Mouse (Mus musculus): ENCODE results near the gene Ap2a1. TPM values are rescaled to one million over a fixed set of nuclear protein-coding genes. Genes with fewer than 3 reads are reported as not detected.
"Not testable (repeated sequence)": the region's sequence is repeated elsewhere in the genome, so short reads cannot be mapped to it uniquely, and the experiment has no call there.

The Ap2a1 gene
- polyA plus RNA-seq, 1 experiment from 2014 or later: 85.0 TPM

- Histone ChIP-seq H3K4me3 (ENCODE audit: low read depth, low read length) (no peak overlapping the region), H3K36me3 (ENCODE audit: control insufficient read depth, insufficient read depth, low read length) (peaks cover 26% of the 10 kb centered on the region), H3K27ac (ENCODE audit: low read depth, low read length) (no peak overlapping the region), H3K4me2 (replicated peaks; ENCODE audit: low read depth, low read length) (no peak overlapping the region), H3K9ac (ENCODE audit: low read depth, low read length) (no peak overlapping the region), H3K4me1 (replicated peaks; ENCODE audit: control insufficient read depth, insufficient read depth, low read length) (no peaks in the 10 kb centered on the region), H3K9me3 (ENCODE audit: control insufficient read depth, low read length) (no peaks in the 10 kb centered on the region), H3K27me3 (ENCODE audit: control insufficient read depth, insufficient read depth, low read length) (no peaks in the 10 kb centered on the region)
- DNase-seq (ENCODE audit: low spot score) (no peak), ATAC-seq (ENCODE audit: low FRiP score) (no peak)
- 93% methylated on average over 5 of the region's 5 CpGs for WGBS
Observed at GRCm38 (mm10) chr7:44884637-44885036, 44.7 kb downstream of the Ap2a1 start.

DNA sequence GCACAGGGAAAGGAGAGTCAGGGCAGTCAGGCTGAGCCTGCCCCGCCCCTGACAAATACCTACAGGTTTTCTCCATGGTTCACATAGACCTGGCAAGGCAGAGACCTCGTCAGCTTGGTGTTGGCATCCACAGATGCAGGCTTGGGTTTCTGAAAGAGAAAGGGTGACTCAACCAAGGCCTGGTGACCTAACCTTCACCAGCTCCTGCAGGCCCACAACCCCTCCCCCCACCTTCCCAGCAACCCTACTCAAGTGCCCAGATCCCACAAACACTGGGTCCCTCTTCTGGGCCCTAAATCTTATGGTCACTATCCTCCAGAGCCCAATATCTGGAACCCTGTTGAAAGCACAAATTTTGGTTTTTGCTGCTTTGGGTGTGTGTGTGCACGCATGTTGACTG is 46.3 kb downstream of the Ap2a1 start:
- DNase-seq (ENCODE audit: low spot score): no peak
- Histone ChIP-seq H3K27ac (ENCODE audit: low read depth, low read length) (no peak overlapping the region), H3K4me1 (replicated peaks; ENCODE audit: control insufficient read depth, insufficient read depth, low read length) (no peaks in the 10 kb centered on the region), H3K27me3 (ENCODE audit: control insufficient read depth, insufficient read depth, low read length) (no peaks in the 10 kb centered on the region), H3K9ac (ENCODE audit: low read depth, low read length) (no peak overlapping the region), H3K4me3 (ENCODE audit: low read depth, low read length) (no peak overlapping the region), H3K9me3 (ENCODE audit: control insufficient read depth, low read length) (no peaks in the 10 kb centered on the region), H3K36me3 (ENCODE audit: control insufficient read depth, insufficient read depth, low read length) (peaks cover 37% of the 10 kb centered on the region), H3K4me2 (replicated peaks; ENCODE audit: low read depth, low read length) (no peak overlapping the region)
- no peak for ATAC-seq (ENCODE audit: low FRiP score)
- WGBS: 100% methylated on average over 3 of the region's 3 CpGs

DNA sequence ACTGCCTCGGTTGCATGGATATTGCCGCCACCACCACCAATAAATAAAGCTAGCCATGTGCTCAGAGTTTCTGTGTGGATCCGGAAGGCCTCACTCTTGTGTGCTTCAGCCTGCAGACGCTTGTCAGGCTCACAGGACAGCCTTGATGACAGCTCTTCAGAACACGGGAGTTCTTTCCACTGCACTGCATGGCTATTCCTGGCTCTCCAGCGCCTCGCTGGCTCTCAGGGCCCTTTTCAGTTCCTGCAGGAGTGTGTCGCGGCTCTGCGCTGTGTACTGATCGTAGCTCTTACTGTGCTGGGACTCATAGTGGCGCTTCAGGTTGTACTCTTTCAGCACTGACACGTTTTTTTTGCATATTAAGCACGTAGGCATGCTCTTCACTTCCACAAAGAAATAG is 51.5 kb downstream of the Ap2a1 start:
- no peak for ATAC-seq (ENCODE audit: low FRiP score)
- no peak overlapping the region for H3K27ac ChIP-seq (ENCODE audit: low read depth, low read length)
- H3K4me1 ChIP-seq (replicated peaks; ENCODE audit: control insufficient read depth, insufficient read depth, low read length): no peaks in the 10 kb centered on the region
- H3K27me3 ChIP-seq (ENCODE audit: control insufficient read depth, insufficient read depth, low read length): no peaks in the 10 kb centered on the region
- no peaks in the 10 kb centered on the region for H3K9me3 ChIP-seq (ENCODE audit: control insufficient read depth, low read length)
- H3K4me2 ChIP-seq (replicated peaks; ENCODE audit: low read depth, low read length): no peak overlapping the region
- no peak overlapping the region for H3K4me3 ChIP-seq (ENCODE audit: low read depth, low read length)
- 93% methylated on average over 14 of the region's 14 CpGs for WGBS
- DNase-seq (ENCODE audit: low spot score): no peak
- no peak overlapping the region for H3K9ac ChIP-seq (ENCODE audit: low read depth, low read length)
- peaks cover 31% of the 10 kb centered on the region for H3K36me3 ChIP-seq (ENCODE audit: control insufficient read depth, insufficient read depth, low read length)

GRCm38 (mm10) chr7:44871774-44872173 is 57.5 kb downstream of the Ap2a1 start:
- not testable (repeated sequence) for H3K9me3 ChIP-seq (ENCODE audit: control insufficient read depth, low read length); H3K4me3 ChIP-seq (ENCODE audit: low read depth, low read length); H3K36me3 ChIP-seq (ENCODE audit: control insufficient read depth, insufficient read depth, low read length); H3K4me2 ChIP-seq (replicated peaks; ENCODE audit: low read depth, low read length); H3K27ac ChIP-seq (ENCODE audit: low read depth, low read length); H3K27me3 ChIP-seq (ENCODE audit: control insufficient read depth, insufficient read depth, low read length); DNase-seq (ENCODE audit: low spot score); H3K9ac ChIP-seq (ENCODE audit: low read depth, low read length); ATAC-seq (ENCODE audit: low FRiP score)
- WGBS: 91% methylated on average over 2 of the region's 2 CpGs
- H3K4me1 ChIP-seq (replicated peaks; ENCODE audit: control insufficient read depth, insufficient read depth, low read length): peaks cover 12% of the 10 kb centered on the region

- Histone ChIP-seq H3K27ac (ENCODE audit: low read depth, low read length) (no peak overlapping the region), H3K27me3 (ENCODE audit: control insufficient read depth, insufficient read depth, low read length) (no peaks in the 10 kb centered on the region), H3K36me3 (ENCODE audit: control insufficient read depth, insufficient read depth, low read length) (no peaks in the 10 kb centered on the region), H3K9me3 (ENCODE audit: control insufficient read depth, low read length) (no peaks in the 10 kb centered on the region), H3K9ac (ENCODE audit: low read depth, low read length) (no peak overlapping the region), H3K4me1 (replicated peaks; ENCODE audit: control insufficient read depth, insufficient read depth, low read length) (peaks cover 12% of the 10 kb centered on the region), H3K4me3 (ENCODE audit: low read depth, low read length) (no peak overlapping the region), H3K4me2 (replicated peaks; ENCODE audit: low read depth, low read length) (no peak overlapping the region)
- no peak for ATAC-seq (ENCODE audit: low FRiP score)
- WGBS: 42% methylated on average over 1 of the region's 1 CpGs
- no peak for DNase-seq (ENCODE audit: low spot score)
Observed at GRCm38 (mm10) chr7:44871181-44871580, 58.1 kb downstream of the Ap2a1 start.

DNA sequence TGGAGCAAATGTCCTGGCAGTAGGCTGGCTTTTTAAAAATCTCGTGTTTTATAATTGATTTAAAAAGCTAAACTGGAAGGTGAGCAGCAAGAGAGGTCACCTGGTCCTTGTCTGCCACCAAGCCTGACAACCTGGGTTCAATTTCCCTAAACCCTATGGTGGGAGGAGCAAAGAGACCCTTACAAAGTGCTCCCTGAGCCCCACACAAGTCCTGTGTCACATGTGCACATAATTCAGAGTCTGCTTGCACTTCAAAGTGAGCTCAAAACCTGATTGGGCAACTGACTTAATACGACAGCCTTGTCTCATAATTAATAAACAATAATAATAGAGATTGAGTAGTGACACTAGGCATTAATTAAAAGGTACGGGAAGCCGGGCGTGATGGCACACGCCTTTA is 58.7 kb downstream of the Ap2a1 start:
- Histone ChIP-seq H3K27me3 (ENCODE audit: control insufficient read depth, insufficient read depth, low read length) (no peaks in the 10 kb centered on the region), H3K4me3 (ENCODE audit: low read depth, low read length) (no peak overlapping the region; the same call in 1 of the 2 replicates), H3K9ac (ENCODE audit: low read depth, low read length) (peak overlapping the region; percentile 100), H3K9me3 (ENCODE audit: control insufficient read depth, low read length) (no peaks in the 10 kb centered on the region), H3K4me2 (replicated peaks; ENCODE audit: low read depth, low read length) (no peak overlapping the region), H3K27ac (ENCODE audit: low read depth, low read length) (peak overlapping the region; percentile 100; the same call in 1 of the 2 replicates), H3K4me1 (replicated peaks; ENCODE audit: control insufficient read depth, insufficient read depth, low read length) (peaks cover 12% of the 10 kb centered on the region), H3K36me3 (ENCODE audit: control insufficient read depth, insufficient read depth, low read length) (no peaks in the 10 kb centered on the region)
- ATAC-seq (ENCODE audit: low FRiP score): no peak
- DNase-seq (ENCODE audit: low spot score): no peak
- WGBS: 85% methylated on average over 6 of the region's 6 CpGs

GRCm38 (mm10) chr7:44869697-44870528 is 59.4 kb downstream of the Ap2a1 start, which contains the start of gene Ptov1:
Ptov1 (minus strand) TSS chr7:44869788.
- H3K4me2 ChIP-seq (replicated peaks; ENCODE audit: low read depth, low read length): peak within 1 kb of the TSS; percentile 79
- H3K27ac ChIP-seq (ENCODE audit: low read depth, low read length): peak within 1 kb of the TSS; percentile 100
- DNase-seq (ENCODE audit: low spot score) (peak; percentile 93), ATAC-seq (ENCODE audit: low FRiP score) (peak; percentile 95)
- H3K9ac ChIP-seq (ENCODE audit: low read depth, low read length): peak within 1 kb of the TSS; percentile 100
- H3K27me3 ChIP-seq (ENCODE audit: control insufficient read depth, insufficient read depth, low read length): no peaks in the 10 kb centered on the region
- H3K4me3 ChIP-seq (ENCODE audit: low read depth, low read length): peak within 1 kb of the TSS; percentile 98
- H3K4me1 ChIP-seq (replicated peaks; ENCODE audit: control insufficient read depth, insufficient read depth, low read length): peaks cover 12% of the 10 kb centered on the region
- H3K36me3 ChIP-seq (ENCODE audit: control insufficient read depth, insufficient read depth, low read length): 0 out of 2 replicates have a peak, but pooled peaks cover 4% of the 10 kb centered on the region
- WGBS: 12% methylated on average over 29 of the region's 29 CpGs
- no peaks in the 10 kb centered on the region for H3K9me3 ChIP-seq (ENCODE audit: control insufficient read depth, low read length)

- peak overlapping the region; percentile 100 for H3K27ac ChIP-seq (ENCODE audit: low read depth, low read length)
- peak; percentile 70 for DNase-seq (ENCODE audit: low spot score)
- H3K36me3 ChIP-seq (ENCODE audit: control insufficient read depth, insufficient read depth, low read length): 0 out of 2 replicates have a peak, but pooled peaks cover 7% of the 10 kb centered on the region
- under 1% methylated on average over 83 of the region's 108 CpGs for WGBS
- H3K27me3 ChIP-seq (ENCODE audit: control insufficient read depth, insufficient read depth, low read length): no peaks in the 10 kb centered on the region
- H3K9me3 ChIP-seq (ENCODE audit: control insufficient read depth, low read length): no peaks in the 10 kb centered on the region
- peak overlapping the region; percentile 79 for H3K4me2 ChIP-seq (replicated peaks; ENCODE audit: low read depth, low read length)
- peaks cover 12% of the 10 kb centered on the region for H3K4me1 ChIP-seq (replicated peaks; ENCODE audit: control insufficient read depth, insufficient read depth, low read length)
- ATAC-seq (ENCODE audit: low FRiP score): peak; percentile 46
- peak overlapping the region; percentile 98 for H3K4me3 ChIP-seq (ENCODE audit: low read depth, low read length)
- peak overlapping the region; percentile 100 for H3K9ac ChIP-seq (ENCODE audit: low read depth, low read length)
Observed at GRCm38 (mm10) chr7:44868919-44869696, 60.2 kb downstream of the Ap2a1 start.
